Mouse (Mus musculus): ENCODE measurements around the gene Srr.

- TF ChIP-seq CTCF (IDR thresholded peaks at IDR 0.05; ENCODE audit: low read depth) (no peak), EP300 (IDR thresholded peaks at IDR 0.05; ENCODE audit: low read depth) (no peak)
Observed at GRCm38 (mm10) chr11:74870544-74870943, 55.2 kb downstream of the Srr start.
